Mouse (Mus musculus) erythroblast, embryonic 14.5 days (primary cell): ENCODE results near the gene St3gal4.

Experiments
- GATA1 ChIP-seq: IDR thresholded peaks from 2 replicates; pipeline ENCODE4 v1.6.1; 2012; ENCODE audit warnings: low read length, inconsistent platforms, mixed read lengths
- TAL1 ChIP-seq: IDR thresholded peaks from 3 replicates; pipeline ENCODE4 v1.6.1; 2012; ENCODE audit warnings: low read length, inconsistent platforms, mixed read lengths

DNA sequence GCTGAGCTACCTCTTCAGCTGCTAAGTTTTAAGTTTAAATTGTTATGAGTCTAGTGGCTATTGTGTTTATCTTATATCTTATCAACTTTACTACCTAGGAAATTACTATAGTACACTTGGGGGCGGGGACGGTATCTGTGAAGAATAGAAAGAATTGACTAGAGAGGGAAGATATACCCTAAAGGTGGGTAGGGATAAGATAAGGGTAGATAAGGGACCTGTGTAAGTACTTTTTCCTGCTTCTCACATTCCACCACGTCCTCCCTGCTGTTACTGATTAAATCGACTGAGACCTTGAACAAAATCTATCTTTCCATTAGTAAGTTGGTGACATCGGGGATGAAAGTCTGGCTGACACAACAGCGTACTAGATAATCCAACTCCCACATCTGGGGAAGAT is 70.6 kb downstream of the St3gal4 start:
- TF ChIP-seq GATA1 (no peak), TAL1 (no peak)
